Mouse (Mus musculus) megakaryocyte, embryonic 14.5 days (primary cell): ENCODE data around the gene Gpr75. TPM values are rescaled to one million over a fixed set of nuclear protein-coding genes. Genes with fewer than 3 reads are reported as not detected.

Experiments
- H3K27me3 ChIP-seq: replicated peaks from 2 replicates; pipeline ENCODE3; 2012; ENCODE audit warnings: inconsistent platforms
- H3K36me3 ChIP-seq: replicated peaks from 2 replicates; pipeline ENCODE3; 2012; ENCODE audit warnings: low read length, inconsistent platforms, mixed read lengths
- H3K4me1 ChIP-seq: 2 replicates; pipeline ENCODE4 v1.6.1; 2012; ENCODE audit warnings: inconsistent platforms
- H3K4me3 ChIP-seq: replicated peaks from 2 replicates; pipeline ENCODE3; 2012; ENCODE audit warnings: moderate library complexity, mild to moderate bottlenecking, inconsistent platforms
- H3K9me3 ChIP-seq: 2 replicates; pipeline ENCODE4 v1.6.1; 2012; ENCODE audit warnings: inconsistent platforms
- FLI1 ChIP-seq: IDR thresholded peaks from 2 replicates; pipeline ENCODE4 v1.6.1; 2012; ENCODE audit warnings: low read length, inconsistent platforms, mixed read lengths
- GATA1 ChIP-seq: IDR thresholded peaks from 3 replicates; pipeline ENCODE4 v1.6.1; 2012; ENCODE audit warnings: mixed read lengths, low read length, inconsistent platforms, borderline replicate concordance
- polyA plus RNA-seq: library from polyadenylated mRNA; stranded (reverse); fragments of >175 nt; gene quantifications from 2 replicates; pipeline ENCODE4 v1.2.3, GENCODE M21; 2012; ENCODE audit warnings: low replicate concordance; ENCODE audit not compliant: insufficient read depth

Gene Gpr75
- polyA plus RNA-seq = not detected in 2 replicates

DNA sequence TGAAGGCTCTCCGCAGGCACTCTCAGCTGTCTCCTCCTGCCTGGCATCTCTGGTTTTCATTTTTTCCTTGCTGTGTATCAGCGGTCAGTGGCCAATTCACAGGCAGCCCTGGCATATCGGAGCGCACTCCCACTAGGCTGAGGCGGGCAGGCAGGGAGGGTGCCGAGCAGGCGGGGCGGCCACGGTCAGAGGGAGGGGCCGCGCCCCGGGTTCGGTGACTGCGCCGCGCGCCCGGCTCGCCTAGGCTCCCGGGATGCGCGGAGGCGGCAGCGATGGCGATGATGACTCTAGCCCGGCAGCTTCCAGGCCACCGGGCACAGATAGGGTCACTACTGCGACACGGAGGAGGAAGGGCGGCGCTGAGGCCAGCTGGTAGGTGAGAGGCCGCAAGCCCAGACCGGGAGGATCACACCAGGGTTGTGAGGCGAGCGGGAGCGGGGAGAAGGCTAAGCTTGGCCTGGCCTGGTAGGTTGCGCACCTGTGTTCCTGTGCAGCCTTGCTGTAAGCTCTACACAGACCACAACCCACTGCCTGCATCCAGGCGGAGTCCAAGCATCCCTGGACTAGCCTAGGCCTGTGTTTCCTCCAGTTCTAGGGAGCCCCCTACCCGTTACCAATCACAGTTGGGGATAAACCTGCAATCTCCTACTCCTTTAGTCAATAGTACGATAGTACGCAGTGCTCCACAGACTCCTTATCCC lies at the start of gene Gpr75, which contains the start of gene Asb3:
TSS of gene Gpr75 (plus strand) at position 188 of the 701 bp plus-strand sequence.
TSS of gene Asb3 (plus strand) at position 246 of the 701 bp plus-strand sequence.
- H3K4me1 ChIP-seq = peaks cover 8% of the 10 kb centered on the region
- H3K27me3 ChIP-seq = peaks cover 12% of the 10 kb centered on the region
- peaks cover 11% of the 10 kb centered on the region for H3K36me3 ChIP-seq
- H3K9me3 ChIP-seq = no peaks in the 10 kb centered on the region
- no peak for TF ChIP-seq GATA1
- no peak for TF ChIP-seq FLI1
- peak within 1 kb of the TSS; percentile 88 for H3K4me3 ChIP-seq

DNA sequence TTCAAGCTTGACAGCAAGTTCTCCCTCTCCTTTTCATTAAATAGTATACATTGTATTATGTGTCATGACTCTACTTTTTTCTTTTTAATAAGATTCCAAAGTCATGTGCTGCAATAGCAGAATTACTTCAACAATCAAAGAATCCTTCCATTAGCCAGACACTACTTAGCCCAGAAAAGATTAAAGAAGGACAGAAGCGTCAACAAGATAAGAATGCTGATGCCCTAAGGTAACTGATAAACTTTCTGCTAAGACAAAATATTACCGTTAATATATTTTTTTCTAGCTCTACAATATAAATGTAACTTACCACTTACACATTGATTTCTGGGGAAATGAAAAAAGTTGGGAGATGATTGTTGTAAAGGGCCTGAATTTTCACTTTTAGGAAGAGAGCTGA lies 46.4 kb upstream of the Gpr75 start:
- Histone ChIP-seq H3K27me3 (no peaks in the 10 kb centered on the region), H3K36me3 (peaks cover 85% of the 10 kb centered on the region), H3K9me3 (no peaks in the 10 kb centered on the region), H3K4me1 (no peaks in the 10 kb centered on the region), H3K4me3 (no peak overlapping the region)
- TF ChIP-seq FLI1 (no peak), GATA1 (no peak)

DNA sequence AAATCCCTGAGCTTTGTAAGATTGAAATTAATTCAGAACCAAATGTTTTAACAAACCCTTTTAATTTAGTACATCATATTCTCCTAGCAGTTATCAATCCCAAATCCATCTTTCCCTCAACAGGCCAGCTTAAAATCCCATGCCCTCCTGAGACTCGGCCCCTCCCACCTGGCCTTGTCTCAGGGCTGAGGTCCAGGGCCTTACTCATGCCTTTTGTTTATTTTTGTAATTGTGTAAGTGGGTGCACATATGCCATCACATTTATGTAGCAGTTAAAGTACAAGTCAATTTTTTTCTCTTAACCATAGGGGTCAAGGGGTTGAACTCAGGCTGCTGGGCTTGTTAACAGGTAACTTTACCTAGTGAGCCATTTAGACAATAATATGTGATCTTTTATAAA lies 40.8 kb upstream of the Gpr75 start:
- Histone ChIP-seq H3K9me3 (no peaks in the 10 kb centered on the region), H3K27me3 (no peaks in the 10 kb centered on the region), H3K4me1 (no peaks in the 10 kb centered on the region), H3K4me3 (no peak overlapping the region), H3K36me3 (peaks cover 82% of the 10 kb centered on the region)
- TF ChIP-seq GATA1 (no peak), FLI1 (no peak)

DNA sequence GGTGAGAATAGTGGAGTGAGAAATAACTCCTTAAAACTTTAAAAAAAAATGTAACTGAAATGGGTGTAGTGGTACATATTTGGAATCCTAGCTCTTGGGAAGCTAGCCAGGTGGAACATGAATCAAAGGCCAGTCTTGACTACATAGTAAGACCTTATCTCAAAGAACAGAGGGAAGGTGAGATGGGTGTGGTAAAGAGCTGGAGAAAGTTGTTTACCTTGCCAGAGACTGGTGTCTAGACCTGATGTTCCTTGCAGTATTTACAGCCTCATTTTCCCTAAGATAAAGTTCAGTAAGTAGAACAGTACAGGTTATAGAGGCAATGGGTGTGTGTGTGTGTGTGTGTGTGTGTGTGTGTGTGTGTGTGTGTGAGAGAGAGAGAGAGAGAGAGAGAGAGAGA lies 12.7 kb upstream of the Gpr75 start:
- no peak overlapping the region for H3K4me3 ChIP-seq
- TF ChIP-seq GATA1 (no peak), FLI1 (no peak)
- H3K36me3 ChIP-seq = peaks cover 66% of the 10 kb centered on the region
- H3K9me3 ChIP-seq = no peaks in the 10 kb centered on the region
- no peaks in the 10 kb centered on the region for H3K27me3 ChIP-seq
- H3K4me1 ChIP-seq = no peaks in the 10 kb centered on the region

DNA sequence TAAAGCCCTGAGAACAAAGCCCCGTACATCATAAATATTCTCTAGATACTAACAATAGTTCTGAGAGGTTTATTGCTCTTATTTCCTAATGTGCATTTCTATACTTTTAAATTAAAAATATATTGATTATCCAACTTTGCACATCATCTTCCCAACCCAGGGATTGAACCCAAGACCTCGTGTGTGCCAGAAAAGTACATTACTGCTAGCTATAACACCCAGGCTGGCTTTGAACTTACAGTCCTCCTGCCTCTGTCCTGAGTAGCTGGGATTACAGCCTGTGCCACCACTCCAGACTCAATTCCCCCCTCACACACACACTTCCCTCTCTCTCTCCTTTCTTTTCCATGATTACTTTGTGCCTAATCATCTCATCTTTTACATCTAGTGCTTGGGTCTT lies 3.0 kb downstream of the Gpr75 start:
- Histone ChIP-seq H3K4me3 (no peak overlapping the region), H3K4me1 (peaks cover 8% of the 10 kb centered on the region), H3K27me3 (peaks cover 16% of the 10 kb centered on the region), H3K36me3 (no peaks in the 10 kb centered on the region), H3K9me3 (no peaks in the 10 kb centered on the region)
- TF ChIP-seq GATA1 = no peak
- no peak for TF ChIP-seq FLI1

DNA sequence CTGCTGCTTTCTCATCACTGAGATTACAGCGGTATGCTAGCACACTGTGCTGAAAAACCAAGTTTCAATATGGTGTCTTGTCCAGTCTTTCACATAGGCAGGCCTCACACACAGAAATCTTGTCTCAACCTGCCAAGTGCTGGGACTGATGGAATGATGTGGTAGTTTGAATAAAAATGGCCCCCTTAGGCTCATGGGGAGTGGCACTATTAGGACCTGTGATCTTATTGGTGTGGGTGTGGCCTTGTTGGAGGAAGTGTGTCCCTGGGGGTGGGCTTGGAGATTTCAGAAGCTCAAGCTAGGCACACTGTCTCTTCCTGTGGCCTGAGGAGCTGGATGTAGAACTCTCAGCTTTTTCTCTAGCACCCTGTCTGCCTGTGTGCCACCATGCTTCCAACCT lies 11.0 kb downstream of the Gpr75 start:
- H3K4me1 ChIP-seq = no peaks in the 10 kb centered on the region
- H3K36me3 ChIP-seq = no peaks in the 10 kb centered on the region
- H3K4me3 ChIP-seq = no peak overlapping the region
- H3K9me3 ChIP-seq = no peaks in the 10 kb centered on the region
- TF ChIP-seq GATA1 (no peak), FLI1 (no peak)
- peaks cover 3% of the 10 kb centered on the region for H3K27me3 ChIP-seq

DNA sequence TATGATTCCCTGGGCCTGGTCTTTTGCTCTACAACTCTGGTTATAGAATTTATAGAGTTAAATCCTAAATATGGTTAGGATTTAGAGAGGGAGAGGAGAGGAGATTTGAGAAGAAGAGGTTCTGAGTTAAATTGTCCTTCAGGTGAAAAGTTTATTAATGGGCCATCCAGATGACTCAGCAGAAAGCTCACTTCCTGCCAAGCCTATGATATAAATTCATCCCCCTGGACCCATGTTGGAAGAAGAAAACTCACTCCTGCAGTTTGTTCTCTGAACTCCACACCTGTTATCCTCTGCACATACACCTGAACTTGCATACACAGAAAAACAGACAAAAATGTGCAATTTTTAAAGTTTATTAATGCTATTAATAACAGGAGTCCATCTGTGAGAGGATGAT lies 14.2 kb downstream of the Gpr75 start:
- Histone ChIP-seq H3K27me3 (no peaks in the 10 kb centered on the region), H3K9me3 (no peaks in the 10 kb centered on the region), H3K4me1 (no peaks in the 10 kb centered on the region), H3K4me3 (no peak overlapping the region), H3K36me3 (no peaks in the 10 kb centered on the region)
- no peak for TF ChIP-seq FLI1
- TF ChIP-seq GATA1 = no peak

DNA sequence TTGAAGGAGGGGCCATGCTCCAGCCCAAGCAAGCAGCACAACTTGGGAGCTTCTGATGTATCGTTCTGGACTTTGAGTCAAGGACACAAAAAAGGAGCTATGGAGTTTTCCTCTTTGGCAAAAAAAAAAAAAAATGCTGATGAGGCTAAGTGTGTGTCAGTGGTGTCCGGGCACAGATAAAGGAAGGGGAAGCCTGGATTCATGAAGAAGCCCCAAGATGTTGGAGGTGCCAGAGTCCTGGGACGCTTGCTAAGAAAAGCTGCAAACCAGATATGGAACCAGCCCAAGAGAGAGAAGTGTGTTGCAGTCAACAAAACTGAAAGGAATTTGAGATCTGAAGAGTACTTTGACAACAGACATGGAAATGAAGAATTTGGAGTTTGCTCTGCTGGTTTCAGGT lies 27.2 kb downstream of the Gpr75 start:
- no peak for TF ChIP-seq FLI1
- H3K36me3 ChIP-seq = no peaks in the 10 kb centered on the region
- no peak overlapping the region for H3K4me3 ChIP-seq
- H3K9me3 ChIP-seq = 0 out of 2 replicates have a peak, but pooled peaks cover 2% of the 10 kb centered on the region
- no peaks in the 10 kb centered on the region for H3K4me1 ChIP-seq
- H3K27me3 ChIP-seq = no peaks in the 10 kb centered on the region

DNA sequence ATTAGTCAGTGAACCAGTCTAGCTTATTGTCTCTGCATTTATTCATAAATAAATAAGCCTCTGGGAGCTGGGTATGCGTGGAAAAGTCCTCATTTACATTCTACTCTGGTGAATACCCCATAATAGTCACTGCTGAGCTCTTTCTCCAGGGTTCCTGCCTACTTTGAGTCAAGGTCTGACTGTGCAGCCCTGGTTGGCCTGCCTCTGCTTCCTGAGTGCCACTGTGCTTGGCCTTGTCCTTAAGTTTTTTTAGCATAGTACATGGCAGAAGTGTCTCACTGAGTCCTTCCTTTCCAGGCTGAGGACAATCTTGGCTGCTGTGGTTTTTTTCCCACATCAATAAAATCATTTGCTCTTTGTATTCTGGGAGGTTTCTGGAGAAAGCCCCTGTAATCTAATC lies 35.5 kb downstream of the Gpr75 start:
- Histone ChIP-seq H3K27me3 (no peaks in the 10 kb centered on the region), H3K9me3 (no peaks in the 10 kb centered on the region), H3K4me3 (no peak overlapping the region), H3K4me1 (no peaks in the 10 kb centered on the region; the same call in 1 of the 2 replicates), H3K36me3 (peaks cover 14% of the 10 kb centered on the region)
- no peak for TF ChIP-seq GATA1
- no peak for TF ChIP-seq FLI1

DNA sequence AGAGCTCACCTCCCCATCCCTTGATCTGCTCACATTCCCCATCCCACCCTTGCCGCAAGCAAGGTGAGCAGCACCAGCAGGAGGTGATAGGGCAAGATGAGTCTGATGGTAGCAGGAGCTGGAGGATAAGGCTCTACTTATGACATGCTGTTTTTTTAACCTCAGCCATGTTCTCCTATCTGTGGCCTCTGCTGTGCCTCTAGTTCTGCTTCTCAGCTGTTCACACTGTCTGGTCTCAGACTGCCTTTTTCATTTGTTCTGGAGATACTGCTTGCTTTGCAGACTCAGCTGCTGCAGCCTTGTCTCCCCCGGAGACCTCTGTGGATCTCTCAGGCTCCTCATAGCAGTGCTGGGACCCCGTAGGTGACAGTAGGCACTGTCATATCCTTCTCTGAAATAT lies 38.1 kb downstream of the Gpr75 start:
- Histone ChIP-seq H3K4me1 (no peaks in the 10 kb centered on the region; the same call in 1 of the 2 replicates), H3K9me3 (no peaks in the 10 kb centered on the region), H3K4me3 (no peak overlapping the region), H3K27me3 (no peaks in the 10 kb centered on the region), H3K36me3 (peaks cover 38% of the 10 kb centered on the region)
- no peak for TF ChIP-seq FLI1
- no peak for TF ChIP-seq GATA1
